Mouse (Mus musculus) hindbrain, embryonic 14.5 days (tissue): ENCODE measurements at regions not wholly inside any gene's neighbourhood (a gene's known extent, or its start where the extent isn't known, plus 50 kb on each side); places are given as distances from the start of the nearest gene placed in this dataset.

ENCODE experiments used
- ATAC-seq: fragments of 200-750 bp; cut with Nextera tagmentation; 2 replicates; pipeline ENCODE4 v1.8.0; 2017; ENCODE audit warnings: moderate number of reproducible peaks, mild to moderate bottlenecking, moderate TSS enrichment, moderate library complexity; ENCODE audit not compliant: low FRiP score
- DNase-seq: peaks from one replicate; pipeline ENCODE4 v3.0.0-alpha.2; 2015; ENCODE audit warnings: low spot score
- H3K27ac ChIP-seq: fragments of 300-500 bp; sonication (generic); 2 replicates; pipeline ENCODE4 v1.5.1; 2014; ENCODE audit warnings: mild to moderate bottlenecking, moderate library complexity
- H3K27me3 ChIP-seq: fragments of 300-500 bp; sonication (generic); 2 replicates; pipeline ENCODE4 v1.6.1; 2014; ENCODE audit warnings: mild to moderate bottlenecking, low read length, mixed read lengths; ENCODE audit not compliant: control insufficient read depth, insufficient read depth
- H3K36me3 ChIP-seq: fragments of 300-500 bp; sonication (generic); replicated peaks from 2 replicates; pipeline ENCODE4 v1.6.1; 2014; ENCODE audit not compliant: control insufficient read depth, insufficient read depth
- H3K4me1 ChIP-seq: fragments of 300-500 bp; sonication (generic); replicated peaks from 2 replicates; pipeline ENCODE4 v1.6.1; 2014; ENCODE audit warnings: antibody characterized with exemption, low read length, mixed read lengths; ENCODE audit not compliant: control insufficient read depth, insufficient read depth
- H3K4me2 ChIP-seq: fragments of 300-500 bp; sonication (generic); replicated peaks from 2 replicates; pipeline ENCODE4 v1.6.1; 2014; ENCODE audit warnings: mild to moderate bottlenecking, moderate library complexity
- H3K4me3 ChIP-seq: fragments of 300-500 bp; sonication (generic); replicated peaks from 2 replicates; pipeline ENCODE4 v1.5.1; 2014; ENCODE audit warnings: mild to moderate bottlenecking, low read length
- H3K9ac ChIP-seq: fragments of 300-500 bp; sonication (generic); 2 replicates; pipeline ENCODE4 v1.6.1; 2014
- H3K9me3 ChIP-seq: fragments of 300-500 bp; sonication (generic); 2 replicates; pipeline ENCODE4 v1.6.1; 2016; ENCODE audit warnings: low read length; ENCODE audit not compliant: control insufficient read depth
- WGBS: fragments of 180-500 bp; shearing (Covaris S2); extraction: QIAGEN DNeasy Blood & Tissue Kit; methylation state at CpG from one replicate; pipeline ENCODE4 v1.1.7; 2014; 5-methylcytosine and 5-hydroxymethylcytosine counted together

DNA sequence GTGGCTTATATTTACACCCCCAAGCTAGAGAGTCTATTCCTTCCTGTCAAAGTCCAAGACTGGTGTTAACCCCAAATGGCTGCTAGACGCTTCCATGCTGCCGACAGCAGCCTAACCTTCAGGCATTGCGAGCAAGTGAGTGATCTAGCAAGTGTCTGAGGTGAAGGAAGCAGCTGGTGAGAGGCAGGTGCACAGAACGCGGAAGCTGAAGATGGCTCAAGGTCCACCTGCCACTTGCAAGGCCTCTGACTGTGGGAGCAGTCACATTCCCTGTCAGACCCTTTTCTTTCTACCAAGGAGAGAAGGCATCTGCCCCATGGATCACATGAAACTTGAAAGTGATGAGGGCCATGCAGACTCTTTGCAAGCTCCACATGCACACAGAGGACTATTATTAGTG is 193.1 kb upstream of the Lpp start:
- H3K27ac ChIP-seq = no peak overlapping the region
- no peak overlapping the region for H3K9ac ChIP-seq
- H3K27me3 ChIP-seq = no peaks in the 10 kb centered on the region
- H3K4me2 ChIP-seq = no peak overlapping the region
- ATAC-seq (no peak), DNase-seq (no peak)
- WGBS = 92% methylated on average over 5 of the region's 5 CpGs
- no peaks in the 10 kb centered on the region for H3K9me3 ChIP-seq
- H3K4me1 ChIP-seq = no peaks in the 10 kb centered on the region
- H3K36me3 ChIP-seq = no peaks in the 10 kb centered on the region
- no peak overlapping the region for H3K4me3 ChIP-seq

DNA sequence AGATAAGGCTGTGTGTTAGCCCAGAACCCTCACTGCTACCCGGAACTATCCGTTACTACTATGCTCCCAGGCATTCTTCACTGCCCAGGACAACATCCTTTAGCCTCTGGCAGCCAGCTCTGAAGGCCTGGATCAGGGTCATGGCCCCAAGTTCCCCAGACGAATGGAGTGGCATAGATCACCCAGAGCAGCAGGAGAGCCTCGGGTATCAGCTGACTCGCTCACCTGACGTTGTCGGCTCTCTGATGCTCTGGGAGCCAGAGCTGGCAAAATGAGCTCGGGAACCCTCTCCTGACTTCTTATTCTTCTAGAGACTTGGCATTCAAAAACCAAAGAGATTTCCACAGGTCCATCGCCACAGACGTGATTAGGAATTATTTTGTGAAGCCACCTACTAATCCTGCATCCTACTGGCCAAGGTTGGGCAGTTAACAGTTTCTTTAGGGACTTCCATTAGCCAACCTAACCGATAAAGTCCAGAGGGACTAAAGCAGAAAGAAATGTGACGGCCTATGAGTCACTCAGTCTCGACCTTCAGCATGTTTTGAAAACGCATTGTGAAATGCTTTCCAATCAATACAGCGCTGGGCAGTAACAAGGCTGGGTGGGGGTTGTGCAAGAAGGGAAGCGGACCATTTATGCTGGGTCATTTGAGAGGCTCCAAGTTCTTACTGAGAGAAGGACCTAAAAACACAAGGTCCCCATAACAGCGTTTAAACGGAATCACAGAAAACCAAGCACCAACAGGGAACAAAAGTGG is 193.7 kb upstream of the Lpp start:
- H3K9ac ChIP-seq = no peak overlapping the region
- no peak overlapping the region for H3K27ac ChIP-seq
- WGBS = 87% methylated on average over 18 of the region's 18 CpGs
- no peak for DNase-seq
- no peaks in the 10 kb centered on the region for H3K4me1 ChIP-seq
- no peak overlapping the region for H3K4me2 ChIP-seq
- H3K4me3 ChIP-seq = no peak overlapping the region
- H3K9me3 ChIP-seq = no peaks in the 10 kb centered on the region
- no peak for ATAC-seq
- H3K36me3 ChIP-seq = no peaks in the 10 kb centered on the region
- no peaks in the 10 kb centered on the region for H3K27me3 ChIP-seq

DNA sequence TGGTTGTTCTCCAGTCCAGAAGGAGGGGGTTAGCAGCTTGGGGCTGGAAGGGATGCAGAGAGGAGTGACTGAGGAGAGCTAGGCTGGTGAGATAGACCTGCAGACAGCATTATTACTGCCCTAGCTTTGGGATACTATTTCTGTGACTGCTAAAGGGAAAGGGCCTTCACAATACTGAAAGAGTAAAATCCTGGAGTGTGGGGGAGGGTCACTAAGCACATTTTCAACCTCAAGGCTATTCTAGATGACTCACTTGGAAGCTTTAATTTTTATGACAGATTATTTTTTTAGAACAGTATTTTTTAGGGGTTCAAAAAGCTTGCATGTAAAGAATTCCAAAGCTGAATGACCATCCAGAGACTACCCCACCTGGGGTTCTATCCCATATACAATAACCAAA is 195.0 kb upstream of the Lpp start:
- Histone ChIP-seq H3K4me2 (no peak overlapping the region), H3K27ac (no peak overlapping the region), H3K4me1 (no peaks in the 10 kb centered on the region), H3K9ac (no peak overlapping the region), H3K9me3 (no peaks in the 10 kb centered on the region), H3K27me3 (no peaks in the 10 kb centered on the region), H3K36me3 (no peaks in the 10 kb centered on the region), H3K4me3 (no peak overlapping the region)
- no peak for DNase-seq
- no peak for ATAC-seq

DNA sequence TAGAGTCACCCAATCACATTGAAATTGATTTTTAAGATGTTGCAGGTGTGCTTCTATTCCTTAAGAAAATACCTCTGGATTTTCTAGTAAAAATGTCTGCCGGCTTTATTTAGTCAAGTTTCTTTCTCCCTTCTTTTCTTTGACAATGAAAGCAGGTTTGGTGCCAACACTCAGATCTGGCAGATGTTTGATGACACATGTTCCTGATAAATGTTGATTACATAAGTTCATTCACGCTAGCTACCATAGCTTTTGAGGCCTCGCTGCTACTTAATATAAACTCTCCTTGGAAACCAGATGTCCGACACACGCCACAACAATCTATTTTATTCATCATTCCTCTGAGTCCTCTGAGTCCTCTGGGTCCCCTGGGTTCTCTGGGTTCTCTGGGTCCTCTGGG is 195.7 kb upstream of the Lpp start:
- no peak overlapping the region for H3K27ac ChIP-seq
- no peak overlapping the region for H3K4me2 ChIP-seq
- H3K4me1 ChIP-seq = no peaks in the 10 kb centered on the region
- 74% methylated on average over 5 of the region's 5 CpGs for WGBS
- H3K9me3 ChIP-seq = no peaks in the 10 kb centered on the region
- H3K4me3 ChIP-seq = no peak overlapping the region
- no peak for ATAC-seq
- H3K36me3 ChIP-seq = no peaks in the 10 kb centered on the region
- no peak overlapping the region for H3K9ac ChIP-seq
- no peak for DNase-seq
- H3K27me3 ChIP-seq = no peaks in the 10 kb centered on the region

DNA sequence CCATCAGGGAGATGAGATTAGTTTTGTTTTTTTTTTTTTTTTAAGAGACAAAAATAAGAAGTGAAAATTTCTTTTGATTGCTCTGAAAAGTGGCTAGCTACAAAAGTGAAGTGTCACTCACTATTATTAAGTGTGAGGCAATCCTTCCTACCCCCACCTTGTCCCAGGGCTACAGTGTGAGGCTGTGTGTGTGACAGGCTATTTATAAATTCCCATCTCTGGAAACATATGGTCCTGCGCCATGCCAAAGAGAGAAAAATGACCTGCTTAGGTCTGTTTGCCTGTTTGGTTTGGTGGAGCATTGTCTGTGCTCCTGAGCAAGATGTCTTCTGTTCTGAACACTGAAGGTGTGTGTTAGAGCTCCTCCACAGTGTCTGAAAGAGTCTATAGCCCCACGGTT is 199.4 kb upstream of the Lpp start:
- no peak overlapping the region for H3K27ac ChIP-seq
- no peak overlapping the region for H3K4me2 ChIP-seq
- no peaks in the 10 kb centered on the region for H3K9me3 ChIP-seq
- H3K36me3 ChIP-seq = no peaks in the 10 kb centered on the region
- H3K4me3 ChIP-seq = no peak overlapping the region
- DNase-seq = no peak
- WGBS = 80% methylated on average over 2 of the region's 2 CpGs
- H3K4me1 ChIP-seq = no peaks in the 10 kb centered on the region
- ATAC-seq = no peak
- no peak overlapping the region for H3K9ac ChIP-seq
- no peaks in the 10 kb centered on the region for H3K27me3 ChIP-seq

DNA sequence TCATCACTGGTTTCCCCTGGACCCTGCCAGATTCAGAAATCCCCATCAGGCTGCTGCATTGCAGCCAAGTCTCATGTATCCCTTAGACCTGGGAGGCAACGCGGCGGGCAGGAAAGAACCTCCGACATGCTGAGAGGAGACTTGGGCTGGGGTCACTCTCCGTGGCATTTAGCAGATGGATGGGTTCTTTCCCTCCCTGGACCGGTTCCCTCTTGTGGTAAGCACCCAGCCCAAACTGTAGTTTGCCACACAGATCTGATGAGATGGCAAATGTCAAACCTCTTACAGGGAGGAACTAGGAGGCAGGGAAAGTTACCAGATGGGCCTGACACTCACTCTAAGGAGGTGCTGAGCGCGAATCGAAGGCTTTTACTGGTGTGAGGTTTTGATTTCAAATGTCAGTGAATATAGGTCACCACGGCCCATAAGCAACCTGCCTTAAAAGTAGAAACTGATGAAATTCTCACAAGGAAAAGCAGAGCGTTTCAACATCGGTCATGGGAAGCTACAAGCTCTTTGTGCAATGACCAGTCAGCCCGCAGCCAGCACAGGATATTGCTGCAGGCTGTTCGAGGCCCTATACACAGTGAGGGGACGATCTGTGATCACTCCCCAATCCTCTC is 199.9 kb upstream of the Lpp start:
- no peaks in the 10 kb centered on the region for H3K36me3 ChIP-seq
- no peaks in the 10 kb centered on the region for H3K27me3 ChIP-seq
- no peaks in the 10 kb centered on the region for H3K4me1 ChIP-seq
- ATAC-seq (no peak), DNase-seq (no peak)
- no peak overlapping the region for H3K27ac ChIP-seq
- H3K9me3 ChIP-seq = no peaks in the 10 kb centered on the region
- WGBS = 69% methylated on average over 15 of the region's 15 CpGs
- H3K9ac ChIP-seq = no peak overlapping the region
- no peak overlapping the region for H3K4me2 ChIP-seq
- no peak overlapping the region for H3K4me3 ChIP-seq

DNA sequence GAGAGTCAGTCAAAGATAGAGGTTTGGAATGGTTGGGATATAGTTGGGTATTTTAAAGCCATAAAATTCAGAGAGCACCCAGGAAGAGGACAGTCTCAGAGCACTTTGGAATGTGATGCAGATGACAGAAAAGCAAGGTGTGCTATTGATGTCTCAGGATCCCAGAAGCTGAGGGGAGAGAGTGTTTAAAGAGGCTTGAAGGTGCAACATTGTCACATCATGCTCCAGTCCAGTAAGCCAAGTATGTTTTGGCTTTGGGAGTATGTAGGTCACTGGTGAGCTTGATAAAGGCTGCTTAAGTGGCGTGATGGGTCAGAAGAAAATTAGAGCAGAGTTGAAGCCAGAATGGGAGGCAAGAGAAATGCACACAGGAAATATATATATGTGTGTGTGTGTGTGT is 201.3 kb upstream of the Lpp start:
- no peaks in the 10 kb centered on the region for H3K36me3 ChIP-seq
- H3K27me3 ChIP-seq = no peaks in the 10 kb centered on the region
- 100% methylated on average over 1 of the region's 1 CpGs for WGBS
- no peak overlapping the region for H3K4me2 ChIP-seq
- H3K27ac ChIP-seq = no peak overlapping the region
- ATAC-seq (no peak), DNase-seq (no peak)
- no peaks in the 10 kb centered on the region for H3K9me3 ChIP-seq
- H3K4me1 ChIP-seq = no peaks in the 10 kb centered on the region
- H3K9ac ChIP-seq = no peak overlapping the region
- no peak overlapping the region for H3K4me3 ChIP-seq

DNA sequence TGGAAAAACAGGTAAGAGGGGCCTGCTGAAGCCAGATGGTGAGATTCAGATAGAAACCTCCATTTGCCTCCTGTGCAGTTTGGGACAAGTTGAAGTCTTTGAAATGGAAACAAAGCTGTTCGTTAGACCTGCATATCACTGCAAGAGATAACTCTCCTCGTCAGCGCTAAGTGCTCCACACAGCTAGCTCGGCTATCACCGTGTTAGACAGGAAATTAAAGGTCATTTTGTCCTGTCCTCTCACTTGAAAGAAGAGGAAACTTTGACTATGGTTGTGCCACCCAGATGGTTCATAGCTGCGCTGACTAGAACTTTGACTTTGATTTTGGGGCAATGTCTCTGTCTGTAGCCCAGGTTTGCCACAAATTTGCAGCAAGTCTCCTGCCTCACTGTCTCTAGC is 198.5 kb upstream of the Bcl6 start:
- Histone ChIP-seq H3K9me3 (no peaks in the 10 kb centered on the region), H3K9ac (no peak overlapping the region), H3K36me3 (no peaks in the 10 kb centered on the region), H3K4me1 (no peaks in the 10 kb centered on the region), H3K27me3 (no peaks in the 10 kb centered on the region), H3K4me3 (no peak overlapping the region), H3K4me2 (no peak overlapping the region), H3K27ac (no peak overlapping the region)
- ATAC-seq (no peak), DNase-seq (no peak)
- 86% methylated on average over 6 of the region's 6 CpGs for WGBS

DNA sequence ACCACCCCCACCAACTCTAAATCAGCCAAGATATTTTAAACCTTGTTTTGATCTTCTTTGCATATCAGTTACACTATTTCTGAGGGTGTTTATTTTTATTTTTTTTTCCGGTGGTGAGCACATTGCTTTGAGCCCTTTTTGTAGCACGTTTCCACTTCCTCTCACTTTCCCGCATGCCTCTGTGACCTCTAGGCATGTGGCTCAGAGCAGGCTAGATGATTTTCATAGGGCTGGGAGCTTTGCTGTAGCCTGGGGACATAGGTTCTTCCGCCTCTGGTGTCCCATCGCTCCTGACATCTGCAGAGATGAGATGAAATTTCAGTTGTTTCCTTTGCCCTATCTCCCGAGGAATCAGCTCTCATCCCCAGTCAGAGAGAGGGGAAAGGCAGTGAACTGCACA is 197.3 kb upstream of the Bcl6 start:
- no peaks in the 10 kb centered on the region for H3K27me3 ChIP-seq
- DNase-seq (no peak), ATAC-seq (no peak)
- no peak overlapping the region for H3K9ac ChIP-seq
- H3K9me3 ChIP-seq = no peaks in the 10 kb centered on the region
- H3K4me2 ChIP-seq = no peak overlapping the region
- H3K36me3 ChIP-seq = no peaks in the 10 kb centered on the region
- H3K27ac ChIP-seq = no peak overlapping the region
- no peak overlapping the region for H3K4me3 ChIP-seq
- WGBS = 77% methylated on average over 6 of the region's 6 CpGs
- no peaks in the 10 kb centered on the region for H3K4me1 ChIP-seq

DNA sequence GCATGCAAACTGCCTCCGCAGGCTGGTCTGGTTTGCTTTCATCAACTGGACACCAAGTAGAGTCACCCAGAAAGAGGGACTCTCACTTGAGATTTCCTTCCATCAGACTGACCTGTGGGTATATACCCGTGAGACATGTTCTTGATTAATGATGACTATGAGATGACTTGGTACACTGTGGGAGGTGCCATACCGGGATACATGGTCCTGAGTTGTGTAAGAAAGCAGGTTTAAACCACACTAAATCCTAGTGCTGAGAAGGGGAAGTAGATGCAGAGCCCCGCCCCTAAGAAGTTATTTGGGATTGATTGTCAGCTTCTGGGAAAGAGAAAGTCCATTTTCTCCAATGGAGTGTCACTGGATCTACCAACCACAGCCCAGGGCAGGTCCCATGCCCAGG is 196.2 kb upstream of the Bcl6 start:
- no peak overlapping the region for H3K4me3 ChIP-seq
- H3K4me2 ChIP-seq = no peak overlapping the region
- ATAC-seq = no peak
- no peak overlapping the region for H3K27ac ChIP-seq
- no peak for DNase-seq
- H3K9me3 ChIP-seq = no peaks in the 10 kb centered on the region
- no peaks in the 10 kb centered on the region for H3K27me3 ChIP-seq
- WGBS = 77% methylated on average over 4 of the region's 4 CpGs
- H3K9ac ChIP-seq = no peak overlapping the region
- no peaks in the 10 kb centered on the region for H3K36me3 ChIP-seq
- H3K4me1 ChIP-seq = no peaks in the 10 kb centered on the region
